Mouse (Mus musculus): ENCODE measurements around the gene Prss57.

Prss57 gene

GRCm38 (mm10) chr10:79806972-79807371 is 16.2 kb upstream of the Prss57 start:
- no peak for DNase-seq (ENCODE audit: low spot score)

- no peak for DNase-seq (ENCODE audit: low spot score)
These were observed 15.6 kb upstream of the Prss57 start for GRCm38 (mm10) chr10:79806331-79806730.

DNA sequence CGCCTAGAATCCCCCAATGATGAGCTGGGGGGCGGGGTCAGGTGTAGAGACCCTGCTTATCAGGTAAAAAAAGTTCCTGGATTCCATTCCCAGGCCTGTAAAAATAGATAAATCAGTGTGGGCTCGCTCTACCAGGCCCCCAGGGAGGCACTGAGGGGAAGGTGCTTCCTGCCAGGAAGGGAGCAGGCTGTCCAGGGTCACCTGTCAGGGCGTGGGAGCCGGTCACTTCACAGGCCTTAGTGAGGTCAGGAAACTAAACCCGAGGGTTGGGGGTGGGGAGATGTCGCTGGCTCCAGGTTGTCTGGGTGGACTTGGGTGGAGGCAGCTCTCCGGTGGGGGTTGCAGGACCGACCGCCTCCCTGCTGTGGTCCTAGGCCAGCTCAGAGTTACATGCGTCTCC is 14.9 kb upstream of the Prss57 start:
- no peak for DNase-seq (ENCODE audit: low spot score)

DNA sequence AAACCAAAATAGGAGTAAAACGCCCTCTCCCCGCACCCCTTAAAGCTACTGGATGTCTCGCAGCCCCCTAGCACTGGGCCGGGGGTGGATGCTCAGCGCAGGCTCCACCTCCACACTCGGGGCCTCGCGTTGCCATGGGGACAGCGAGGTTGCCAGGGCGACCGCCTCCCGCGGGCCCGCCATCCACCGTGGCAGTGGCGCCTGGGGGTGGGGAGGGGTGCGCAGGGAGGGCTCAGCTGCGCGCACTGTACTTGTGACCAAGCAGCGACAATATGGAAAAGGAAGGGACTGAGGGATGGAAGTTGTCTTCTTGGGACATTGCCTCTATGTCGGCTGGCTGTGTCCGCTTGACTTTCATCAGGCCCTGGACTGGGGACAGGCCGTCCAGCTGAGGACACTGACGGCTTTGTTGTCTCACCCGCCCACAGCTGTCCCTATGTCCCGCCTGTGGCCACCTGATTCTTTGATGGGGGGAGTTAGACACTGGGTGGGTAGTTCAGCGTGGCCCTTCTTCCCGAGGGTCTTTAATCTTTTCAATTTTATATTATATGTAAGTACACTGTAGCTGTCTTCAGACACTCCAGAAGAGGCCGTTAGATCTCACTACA is 13.1 kb upstream of the Prss57 start:
- DNase-seq (ENCODE audit: low spot score), result peak; percentile 89

DNA sequence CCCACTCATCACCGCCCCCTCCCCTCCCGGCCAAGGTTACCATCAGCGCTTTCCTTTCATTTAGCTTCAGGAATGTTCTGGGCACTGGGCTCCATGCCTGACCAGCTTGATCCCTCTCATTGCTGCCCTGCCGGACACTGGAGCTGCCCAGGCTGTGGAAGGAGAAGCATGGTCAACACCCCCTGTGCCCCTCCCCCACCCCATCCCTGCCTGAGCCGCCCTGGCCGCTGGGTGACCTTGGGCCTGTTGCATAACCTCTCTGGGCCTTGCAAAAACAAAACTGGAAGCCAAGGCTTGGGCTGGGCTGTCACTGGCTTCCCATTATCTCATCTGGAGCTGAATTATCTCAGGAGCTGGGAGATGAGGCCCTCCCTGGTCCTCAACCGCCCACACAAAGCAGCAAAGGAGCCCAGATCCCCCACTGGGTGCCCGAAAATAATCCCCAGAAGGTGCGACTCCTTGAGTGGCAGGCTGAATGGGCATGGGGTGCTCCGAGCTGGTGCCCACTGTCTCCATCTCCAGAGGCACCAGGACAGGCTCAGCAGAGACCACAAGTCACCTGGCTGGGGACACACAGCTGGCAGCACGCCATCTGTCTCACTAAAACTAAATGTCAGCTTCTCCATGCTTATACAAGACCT is 11.7 kb upstream of the Prss57 start:
- no peak for DNase-seq (ENCODE audit: low spot score)

- DNase-seq (ENCODE audit: low spot score), result no peak
These were observed 11.1 kb upstream of the Prss57 start for GRCm38 (mm10) chr10:79801837-79802236.

DNA sequence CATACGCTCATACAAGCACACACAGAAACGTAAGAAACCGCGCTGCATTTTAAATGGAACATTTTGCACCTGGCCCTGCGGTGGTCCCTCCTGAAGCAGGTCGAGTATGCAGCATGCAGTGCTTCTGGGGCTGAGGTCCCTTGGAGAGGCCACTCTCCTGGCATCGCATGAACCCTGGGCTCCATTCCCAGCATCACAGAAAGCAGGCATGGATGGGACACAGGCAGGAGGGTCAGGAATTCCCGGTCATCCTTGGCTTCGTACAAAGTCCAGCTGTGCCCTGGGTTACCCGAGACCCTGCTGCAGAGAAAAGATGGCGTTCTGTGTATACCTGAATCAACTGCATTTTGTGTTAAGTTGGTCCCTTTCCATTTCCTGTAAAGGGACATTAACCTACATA is 9.7 kb upstream of the Prss57 start:
- DNase-seq (ENCODE audit: low spot score), result no peak

DNA sequence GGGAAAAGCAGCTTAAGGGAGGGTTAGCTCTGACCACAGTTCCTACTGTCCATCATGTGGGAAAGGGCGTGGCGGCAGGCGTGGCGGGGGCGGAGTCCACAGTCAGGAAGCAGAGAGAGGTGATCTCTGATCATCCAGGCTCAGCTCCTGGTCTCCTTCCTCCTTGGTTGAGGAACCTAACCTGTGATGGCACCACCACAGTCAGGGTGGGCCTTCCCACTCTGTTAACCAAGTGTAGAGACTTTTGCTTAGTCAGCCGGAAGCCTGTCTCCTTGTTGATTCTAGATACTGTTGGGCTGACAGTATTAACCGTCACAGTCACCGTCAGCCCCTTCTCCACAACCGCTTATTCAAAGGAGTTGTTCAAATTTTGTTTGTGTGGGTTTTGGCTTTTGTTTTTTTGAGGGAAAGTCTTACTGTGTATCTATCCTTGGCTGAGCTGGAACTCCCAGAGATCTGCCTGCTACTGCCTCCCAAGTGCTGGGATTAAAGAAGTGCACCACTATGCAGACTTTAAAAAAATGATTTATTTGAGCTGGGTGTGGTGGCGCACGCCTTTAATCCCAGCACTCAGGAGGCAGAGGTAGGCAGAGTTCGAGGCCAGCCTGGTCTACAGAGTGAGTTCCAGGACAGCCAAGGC is 7.6 kb upstream of the Prss57 start:
- DNase-seq (ENCODE audit: low spot score), result no peak

DNA sequence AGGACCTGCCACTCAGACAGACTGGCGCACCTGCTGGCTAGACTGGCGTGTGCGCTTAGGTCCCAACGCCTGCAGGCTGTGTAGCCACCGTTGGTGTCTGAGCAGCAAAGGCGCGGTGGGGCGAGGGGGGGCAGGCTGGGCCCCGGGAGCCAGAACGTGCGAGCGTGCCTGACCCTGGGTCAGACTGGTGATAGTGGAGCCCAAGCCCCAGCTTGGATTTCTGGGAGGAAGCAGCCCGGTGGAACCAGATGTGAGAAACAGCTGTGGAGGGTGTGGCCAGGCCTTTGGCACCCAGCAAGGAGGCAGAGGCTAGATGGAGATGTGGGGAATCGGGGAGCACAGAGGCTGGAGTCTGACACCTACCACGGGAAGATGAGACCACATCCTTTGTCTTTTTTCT is 6.6 kb upstream of the Prss57 start:
- DNase-seq (ENCODE audit: low spot score), result no peak

GRCm38 (mm10) chr10:79795905-79796304 is 5.1 kb upstream of the Prss57 start:
- DNase-seq (ENCODE audit: low spot score), result no peak

- no peak for DNase-seq (ENCODE audit: low spot score)
These were observed 3.8 kb upstream of the Prss57 start for GRCm38 (mm10) chr10:79794491-79794931.

DNA sequence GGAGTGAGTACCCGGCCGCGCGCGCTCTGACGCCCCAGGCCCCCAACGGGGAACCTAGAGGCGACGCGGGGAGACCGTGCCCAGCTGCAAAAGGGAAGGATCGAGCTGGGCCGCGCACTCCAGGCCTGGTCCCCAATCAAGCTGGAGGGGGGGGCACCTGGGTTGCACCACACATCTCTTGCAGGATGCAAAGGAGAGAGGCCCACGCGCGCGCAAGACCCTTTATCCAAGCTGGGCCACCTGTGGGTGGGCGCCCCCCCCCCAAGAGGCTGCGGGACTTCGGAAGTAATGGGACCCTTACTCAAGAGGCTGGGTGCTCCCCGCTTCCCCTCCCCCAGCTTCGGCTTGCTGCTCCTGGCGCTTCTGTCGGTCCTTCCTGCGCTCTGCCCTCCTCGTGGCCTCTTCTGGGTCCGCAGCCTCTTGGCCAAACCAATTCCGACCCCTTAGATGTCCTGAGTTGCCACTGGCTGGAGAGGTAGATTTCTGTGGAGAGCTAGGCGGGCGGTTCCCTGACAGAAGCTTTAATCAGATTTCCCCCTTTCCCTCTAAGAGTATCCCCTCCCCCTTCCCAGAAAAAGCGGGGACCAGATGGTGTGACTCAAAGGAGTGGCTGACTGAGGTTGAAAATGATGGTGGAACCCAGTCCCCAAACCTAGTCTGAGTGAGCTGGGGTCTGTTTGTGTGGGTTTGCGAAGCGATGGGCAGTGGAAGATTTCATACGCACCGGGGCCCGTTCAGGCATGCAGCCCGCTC is 3.2 kb upstream of the Prss57 start:
- no peak for DNase-seq (ENCODE audit: low spot score)

- DNase-seq (ENCODE audit: low spot score), result peak; percentile 76
These were observed 2.4 kb upstream of the Prss57 start, which contains the start of gene Palm for GRCm38 (mm10) chr10:79793051-79793737. Palm (plus strand) TSS chr10:79793572.

GRCm38 (mm10) chr10:79792339-79793040 is 1.7 kb upstream of the Prss57 start:
- no peak for DNase-seq (ENCODE audit: low spot score)

DNA sequence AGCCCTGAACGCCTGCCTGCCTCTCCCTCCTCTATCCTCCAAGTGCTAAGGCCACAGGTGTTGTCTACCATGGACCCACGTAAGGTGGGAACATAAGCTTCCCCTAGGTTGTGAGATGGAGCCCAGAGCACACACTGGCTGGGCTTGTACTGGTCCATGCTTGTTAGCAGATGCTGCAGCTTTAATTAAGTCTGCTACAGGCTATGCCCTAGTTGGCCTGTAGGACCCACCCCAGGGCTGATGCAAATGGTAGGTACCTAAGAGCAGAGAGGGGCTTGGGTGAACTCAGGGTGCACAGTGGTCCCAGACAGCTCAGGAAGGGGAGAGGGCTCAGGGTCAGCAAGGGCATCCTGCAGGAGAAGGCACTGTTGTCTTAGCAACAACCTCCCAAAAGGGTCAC is 1.2 kb downstream of the Prss57 start:
- DNase-seq (ENCODE audit: low spot score), result no peak

- no peak for DNase-seq (ENCODE audit: low spot score)
These were observed 2.2 kb downstream of the Prss57 start for GRCm38 (mm10) chr10:79788386-79789158.

DNA sequence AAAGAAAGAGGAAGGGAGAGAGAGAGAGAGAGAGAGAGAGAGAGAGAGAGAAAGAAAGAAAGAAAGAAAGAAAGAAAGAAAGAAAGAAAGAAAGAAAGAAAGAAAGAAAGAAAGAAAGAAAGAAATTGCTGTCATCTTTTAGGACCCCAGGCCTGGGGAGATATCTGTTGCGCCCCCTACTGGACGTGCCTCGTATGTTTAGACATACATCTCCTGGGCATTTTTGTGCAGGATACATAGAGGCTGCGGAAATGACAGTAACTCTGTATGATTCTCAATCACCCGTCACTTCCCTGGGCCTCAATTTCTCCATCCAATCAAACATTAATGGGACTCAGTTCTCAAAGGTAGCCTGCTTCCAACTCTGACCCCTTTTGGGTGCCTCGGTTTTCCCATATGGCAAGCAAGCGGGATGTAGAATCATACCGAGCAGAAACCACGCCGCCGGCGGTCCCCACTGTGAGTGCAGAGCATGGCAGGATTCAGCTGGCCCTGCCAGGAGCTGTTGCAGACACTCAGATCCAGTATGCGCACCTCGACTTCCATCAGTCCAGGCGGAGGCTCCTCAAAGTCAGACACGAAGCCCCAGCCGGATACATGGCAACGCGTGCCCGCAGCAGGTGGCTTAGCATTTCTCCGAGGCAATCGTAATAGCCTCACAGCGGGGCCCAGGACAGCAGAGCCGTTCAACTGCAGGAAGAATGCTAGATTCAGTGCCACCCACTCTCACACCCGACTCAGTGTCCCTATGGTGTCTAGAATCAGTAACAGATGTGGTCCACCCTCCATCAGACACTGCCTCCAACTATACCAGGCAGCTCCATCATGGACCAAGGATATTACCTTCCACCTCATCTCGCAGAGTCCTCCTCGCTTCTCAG is 6.6 kb downstream of the Prss57 start:
- no peak for DNase-seq (ENCODE audit: low spot score)

DNA sequence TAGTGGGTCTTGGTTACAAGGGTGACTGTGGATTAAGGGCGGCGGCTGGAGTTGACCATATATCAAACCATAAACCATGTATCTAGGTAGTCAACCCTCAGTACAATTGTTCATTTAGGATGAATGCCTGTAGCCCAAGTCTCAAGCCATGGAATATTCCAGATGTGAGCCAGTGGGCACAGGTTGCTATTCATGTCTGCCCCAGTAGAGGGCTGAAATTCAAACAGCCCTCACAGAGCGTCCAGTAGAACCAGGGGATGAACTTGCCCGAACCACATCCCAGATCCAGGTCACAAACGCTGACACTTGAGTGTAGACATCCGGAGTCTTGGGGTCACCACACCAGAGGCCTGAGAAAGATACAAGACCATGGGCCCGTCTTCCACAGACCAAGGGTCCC is 7.7 kb downstream of the Prss57 start:
- DNase-seq (ENCODE audit: low spot score), result no peak

GRCm38 (mm10) chr10:79781956-79782355 is 8.8 kb downstream of the Prss57 start:
- DNase-seq (ENCODE audit: low spot score), result no peak

DNA sequence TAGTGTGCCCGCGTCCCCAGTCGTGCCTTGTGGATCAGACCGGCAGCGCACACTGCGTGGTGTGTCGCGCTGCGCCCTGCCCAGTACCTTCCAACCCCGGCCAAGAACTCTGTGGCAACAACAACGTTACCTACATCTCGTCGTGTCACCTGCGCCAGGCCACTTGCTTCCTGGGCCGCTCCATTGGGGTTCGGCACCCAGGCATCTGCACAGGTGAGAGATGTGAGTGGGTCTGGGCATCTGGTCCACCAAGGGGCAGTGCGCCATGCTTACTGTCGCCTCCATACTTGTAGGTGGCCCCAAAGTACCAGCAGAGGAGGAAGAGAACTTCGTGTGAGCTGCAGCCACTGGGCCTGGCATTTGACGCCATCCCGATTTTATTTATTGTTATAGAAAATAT is 9.6 kb downstream of the Prss57 start:
- no peak for DNase-seq (ENCODE audit: low spot score)

Data from left cerebral cortex, adult 11 months (tissue).